ENCODE assay signal across 19 mouse cellular contexts in the genomic region with DNA sequence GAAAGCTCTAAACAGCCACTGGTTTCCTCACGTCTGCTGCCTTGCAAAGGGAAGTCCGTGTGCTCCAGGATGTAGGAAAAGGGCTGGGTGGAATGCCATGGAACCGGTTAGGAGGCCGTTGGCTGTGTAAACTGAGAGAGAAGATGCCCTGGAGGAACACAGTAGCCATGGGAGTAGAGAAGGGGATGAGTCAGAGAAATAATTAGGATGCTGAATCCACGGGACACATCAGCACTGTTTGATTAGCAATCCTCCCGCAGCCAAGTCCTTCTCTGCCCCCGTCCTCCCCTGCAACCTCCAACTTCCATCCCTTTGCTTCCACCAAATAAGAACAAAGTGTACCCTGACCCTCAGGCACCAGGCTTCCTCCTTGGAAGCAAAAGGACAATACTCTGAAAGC.
A peak's percentile ranks its signal among the peaks of the same experiment; 100 is the strongest.
DNase-seq lines count a peak whose midpoint lies in the region; ATAC-seq and TF ChIP-seq lines count a peak whose summit lies in the region.
"Had no signal": no experiment of that assay in that cellular context is flagged by ENCODE, and none has a peak within 500 bp of the region (broad histone marks: within the 10 kb centered on the region; RNA-seq: fewer than 3 reads in every experiment).

No protein-coding gene starts in this region.

- H3K27me3 ChIP-seq in midbrain, embryonic 13.5 days, result no peaks in the 10 kb centered on the region
- no peaks in the 10 kb centered on the region for H3K27me3 ChIP-seq in midbrain, postnatal 0 days (ENCODE audit: insufficient read depth, low read length)
- no peaks in the 10 kb centered on the region for H3K27me3 ChIP-seq in Patski
- H3K27me3 ChIP-seq: embryonic facial prominence, embryonic 12.5 days; forebrain, embryonic 13.5 days; forebrain, embryonic 15.5 days had no signal

- H3K9ac ChIP-seq in midbrain, embryonic 13.5 days (replicated peaks), result no peak overlapping the region
- no peak overlapping the region for H3K9ac ChIP-seq in midbrain, postnatal 0 days (replicated peaks; ENCODE audit: low read length, poor library complexity, severe bottlenecking)
- H3K9ac ChIP-seq: embryonic facial prominence, embryonic 12.5 days; forebrain, embryonic 13.5 days; forebrain, embryonic 15.5 days; forebrain, postnatal 0 days had no signal

- in situ Hi-C loops in Patski (cut with MboI; ENCODE audit: low pct_unique_long_range_greater_than_20kb), result no loop called here

- ATAC-seq in midbrain, embryonic 13.5 days, result no peak
- no peak for ATAC-seq in midbrain, postnatal 0 days (ENCODE audit: low FRiP score)
- peak; percentile 69 for ATAC-seq in Patski
- ATAC-seq: forebrain, embryonic 13.5 days; forebrain, embryonic 15.5 days; forebrain, postnatal 0 days had no signal

- CTCF ChIA-PET in Patski (lab: Charles Lee), result no interaction called here

- no peaks in the 10 kb centered on the region for H3K36me3 ChIP-seq in midbrain, embryonic 13.5 days
- H3K36me3 ChIP-seq in midbrain, postnatal 0 days (ENCODE audit: insufficient read depth, low read length), result no peaks in the 10 kb centered on the region
- H3K36me3 ChIP-seq: embryonic facial prominence, embryonic 10.5 days; embryonic facial prominence, embryonic 12.5 days; forebrain, embryonic 15.5 days had no signal

- H3K4me1 ChIP-seq in midbrain, embryonic 13.5 days (replicated peaks), result peaks cover 5% of the 10 kb centered on the region; the same call in 1 of the 2 replicates
- no peaks in the 10 kb centered on the region for H3K4me1 ChIP-seq in midbrain, postnatal 0 days (ENCODE audit: insufficient read depth, low read length)
- H3K4me1 ChIP-seq: embryonic facial prominence, embryonic 10.5 days; embryonic facial prominence, embryonic 12.5 days; forebrain, embryonic 13.5 days; forebrain, embryonic 15.5 days had no signal

- DNase-seq in midbrain, postnatal 0 days (ENCODE audit: low spot score), result no peak
- peak; percentile 78 for DNase-seq in Muller cell, postnatal 12 days (ENCODE audit: inconsistent ontology term)
- no peak for DNase-seq in Patski (ENCODE audit: low read depth, low spot score)
- peak; percentile 48 for DNase-seq in brain, embryonic 14.5 days (ENCODE audit: low read depth)
- DNase-seq in right cerebral cortex, postnatal 36 days (ENCODE audit: low spot score in 2 of 2), result no peak
- no peak for DNase-seq in gastrocnemius, adult 8-10 months (ENCODE audit: low spot score in 2 of 2)
- DNase-seq: adrenal gland, adult 2 months; adrenal gland, postnatal 10 days; adrenal gland, postnatal 25 days; cerebellum, adult 11 months; cerebellum, adult 18-20 months; cerebellum, adult 8-10 months; cerebellum, postnatal 25 days; forebrain, postnatal 0 days had no signal

- H3K4me2 ChIP-seq in midbrain, embryonic 13.5 days (replicated peaks), result no peak overlapping the region
- no peak overlapping the region for H3K4me2 ChIP-seq in midbrain, postnatal 0 days (ENCODE audit: low read depth, low read length, poor library complexity, severe bottlenecking)
- H3K4me2 ChIP-seq: embryonic facial prominence, embryonic 12.5 days; forebrain, embryonic 13.5 days; forebrain, embryonic 15.5 days had no signal

- no peak for TF ChIP-seq POLR2A in brain, embryonic 14.5 days (IDR thresholded peaks at IDR 0.05; ENCODE audit: borderline replicate concordance, extremely low read depth, insufficient read depth, insufficient read length, poor library complexity, severe bottlenecking)

- POLR2A ChIA-PET in Patski (lab: Charles Lee), result interaction anchor here (0.7 kb wide), 1 partner anchor 895 kb away, joined by 3 read pairs; no protein-coding TSS in a partner anchor

- H3K9me3 ChIP-seq in midbrain, embryonic 13.5 days, result no peaks in the 10 kb centered on the region
- no peaks in the 10 kb centered on the region for H3K9me3 ChIP-seq in midbrain, postnatal 0 days (ENCODE audit: low read length)
- H3K9me3 ChIP-seq: embryonic facial prominence, embryonic 10.5 days; embryonic facial prominence, embryonic 12.5 days; forebrain, embryonic 13.5 days; forebrain, embryonic 15.5 days had no signal

- 49% methylated on average over 7 of the region's 7 CpGs for WGBS in midbrain, embryonic 13.5 days
- WGBS in midbrain, postnatal 0 days, result 54% methylated on average over 7 of the region's 7 CpGs

- 0 out of 2 replicates have a peak overlapping the region, but pooled peaks have one; percentile 30 for H3K27ac ChIP-seq in midbrain, embryonic 13.5 days
- H3K27ac ChIP-seq in midbrain, postnatal 0 days (ENCODE audit: low read depth, low read length), result no peak overlapping the region
- H3K27ac ChIP-seq: embryonic facial prominence, embryonic 10.5 days; embryonic facial prominence, embryonic 12.5 days; forebrain, embryonic 13.5 days; forebrain, embryonic 15.5 days had no signal

- no peak for TF ChIP-seq CTCF in midbrain, postnatal 0 days (IDR thresholded peaks at IDR 0.05)
- TF ChIP-seq CTCF in Patski (IDR thresholded peaks at IDR 0.05), result no peak
- TF ChIP-seq CTCF in brain, embryonic 14.5 days (IDR thresholded peaks at IDR 0.05; ENCODE audit: borderline replicate concordance, extremely low read depth, insufficient read depth, insufficient read length), result no peak

- no peak overlapping the region for H3K4me3 ChIP-seq in midbrain, embryonic 13.5 days (replicated peaks)
- H3K4me3 ChIP-seq in midbrain, postnatal 0 days (ENCODE audit: low read depth, low read length), result no peak overlapping the region
- H3K4me3 ChIP-seq: embryonic facial prominence, embryonic 10.5 days; embryonic facial prominence, embryonic 12.5 days; forebrain, embryonic 13.5 days; forebrain, embryonic 15.5 days had no signal

Comparison
In these comparisons a context has a peak if more than half of its experiments do, and no peak if none do; other contexts are left out.
1. DNase-seq: peak in Muller cell, postnatal 12 days (single experiment) and brain, embryonic 14.5 days (single experiment); none in midbrain, postnatal 0 days (single experiment), Patski (single experiment), right cerebral cortex, postnatal 36 days (0 of 2) and gastrocnemius, adult 8-10 months (0 of 2).